Mouse (Mus musculus) cerebellum, postnatal 36 days (tissue): ENCODE data around the gene Sec22b.

Experiments used
- DNase-seq, 2 experiments: peaks; one replicate each; pipeline ENCODE4 v3.0.0; 2021 to 2022; ENCODE audit warnings: mixed read lengths in 2 of 2

Sec22b gene

GRCm38 (mm10) chr3:97911093-97911492 is 10.1 kb downstream of the Sec22b start:
- no peak for DNase-seq

DNA sequence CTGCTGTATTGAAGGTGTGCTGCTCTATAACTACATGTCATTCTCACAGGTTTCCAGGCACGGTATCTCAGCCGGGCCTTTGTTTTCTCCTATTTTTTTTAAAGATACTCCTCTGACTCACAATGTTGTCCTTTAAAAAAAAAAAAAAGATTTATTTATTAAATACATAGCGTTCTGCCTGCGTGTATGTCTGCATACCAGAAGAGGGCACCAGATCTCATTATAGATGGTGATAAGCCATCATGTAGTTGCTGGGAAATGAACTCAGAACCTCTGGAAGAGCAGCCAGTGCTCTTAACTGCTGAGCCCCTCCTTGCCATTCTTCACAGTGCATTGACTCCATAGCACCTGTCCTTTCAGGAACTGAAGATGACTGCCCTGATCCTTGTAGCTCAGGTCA is 14.1 kb downstream of the Sec22b start:
- DNase-seq, result no peak

DNA sequence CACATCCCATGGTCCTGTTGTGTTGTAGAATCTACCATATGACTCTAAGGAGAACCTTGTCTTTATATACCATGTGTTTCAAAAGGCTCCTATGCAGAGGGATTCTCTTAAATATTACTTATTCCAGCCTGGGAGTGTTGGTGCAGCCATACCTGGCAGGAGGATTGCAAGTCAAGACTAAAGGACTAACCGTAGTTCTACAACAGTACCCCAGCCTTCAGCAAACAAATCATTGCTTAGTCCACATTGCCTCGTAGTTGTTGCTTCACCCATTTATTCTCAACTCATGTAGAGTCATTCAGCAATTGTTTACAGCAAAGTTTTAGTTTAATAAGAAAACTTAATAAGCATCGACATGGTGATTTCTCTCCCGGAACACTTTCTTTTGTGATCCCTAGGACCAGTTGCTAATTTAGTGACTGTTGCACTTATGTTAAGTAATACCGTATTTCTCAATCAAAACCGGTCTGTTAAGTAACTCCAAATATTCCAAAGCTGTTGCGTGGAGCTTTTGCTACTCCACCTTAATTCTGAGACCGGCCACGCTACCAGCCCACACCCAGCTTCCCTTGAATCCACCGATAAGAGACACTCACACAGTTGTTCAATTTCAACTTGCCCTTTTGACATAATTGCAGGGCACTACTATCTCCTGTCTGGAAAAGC is 18.0 kb downstream of the Sec22b start:
- DNase-seq, result no peak

DNA sequence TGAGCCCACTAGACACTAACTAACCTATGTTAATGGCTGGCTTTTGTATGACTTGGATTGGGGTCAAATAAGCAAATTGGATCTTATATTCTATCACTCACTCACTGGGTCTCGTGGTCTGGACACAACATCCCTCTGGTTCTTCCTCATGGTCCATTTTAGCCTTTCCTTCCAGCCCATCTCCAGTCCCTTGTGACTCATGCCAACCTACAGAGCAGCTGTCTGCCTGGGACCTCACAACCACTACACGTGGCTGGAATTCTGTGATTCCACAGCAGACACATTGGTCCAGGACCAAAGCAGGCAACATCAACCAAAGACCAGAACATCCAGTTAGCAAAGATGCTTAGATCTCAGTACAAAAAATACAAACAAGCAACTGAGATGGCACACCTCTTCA is 24.3 kb downstream of the Sec22b start:
- DNase-seq, result no peak

DNA sequence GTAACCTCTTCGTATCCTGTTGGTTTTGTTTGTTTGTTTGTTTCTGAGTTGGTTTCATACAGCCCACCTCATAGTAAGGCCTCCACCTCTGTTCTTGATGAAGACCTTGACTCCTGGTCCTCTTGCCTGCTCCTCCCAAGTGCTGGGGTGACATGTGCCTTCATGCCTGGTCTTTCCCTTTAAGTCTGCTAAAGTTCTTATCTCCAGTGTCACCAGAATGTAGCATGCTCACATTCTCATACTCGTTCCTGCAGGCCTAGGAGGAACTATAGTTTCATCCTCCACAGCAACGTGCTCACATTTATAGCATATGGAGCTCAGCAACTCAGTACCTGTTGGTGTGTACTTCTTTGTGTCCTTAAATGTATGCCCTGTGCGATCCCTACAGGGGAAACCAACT is 26.3 kb downstream of the Sec22b start:
- no peak for DNase-seq

DNA sequence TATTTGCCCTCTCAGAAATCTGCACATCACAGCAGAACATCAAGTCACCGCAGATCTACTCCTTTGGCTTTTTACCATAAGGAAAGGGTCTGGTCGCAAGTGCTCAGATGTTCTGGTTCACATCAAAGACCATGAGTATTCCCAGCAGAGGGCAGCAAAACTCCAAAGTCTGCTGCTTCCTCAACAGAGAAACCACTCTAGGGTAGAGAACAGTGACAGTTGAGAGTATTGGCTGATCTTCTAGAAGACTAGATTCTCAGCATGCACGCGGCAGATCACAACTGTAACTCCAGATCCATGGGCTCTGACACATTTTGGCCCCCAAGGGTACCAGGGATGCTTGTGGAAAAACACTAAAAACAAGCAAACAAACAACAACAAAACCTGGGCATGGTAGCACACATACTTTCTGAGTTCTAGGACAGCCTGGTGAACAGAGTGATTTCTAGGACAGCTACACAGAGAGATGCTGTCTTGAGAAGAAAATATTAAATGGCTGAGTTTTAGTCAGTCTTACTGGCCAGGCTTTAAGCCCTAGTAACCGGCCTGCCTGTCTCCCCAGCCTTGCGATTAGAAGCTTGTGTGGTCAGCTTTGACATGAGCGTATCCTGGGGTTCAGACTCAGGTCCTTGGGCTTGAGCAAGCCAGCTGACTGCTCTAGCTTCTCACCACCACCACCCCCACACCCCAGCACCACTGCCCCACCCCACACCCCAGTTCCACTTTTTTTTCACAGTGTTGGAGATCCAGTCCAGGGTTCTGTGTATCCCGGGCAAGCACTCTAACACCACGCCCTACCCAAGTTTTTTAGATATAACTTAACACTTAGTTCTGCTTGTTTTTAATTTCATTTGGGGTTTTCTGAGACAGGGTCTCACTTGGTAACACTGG is 28.2 kb downstream of the Sec22b start:
- DNase-seq, result peak; percentile 60 to 75

- DNase-seq, result no peak
Measured at GRCm38 (mm10) chr3:97930141-97930786, 29.3 kb downstream of the Sec22b start.

DNA sequence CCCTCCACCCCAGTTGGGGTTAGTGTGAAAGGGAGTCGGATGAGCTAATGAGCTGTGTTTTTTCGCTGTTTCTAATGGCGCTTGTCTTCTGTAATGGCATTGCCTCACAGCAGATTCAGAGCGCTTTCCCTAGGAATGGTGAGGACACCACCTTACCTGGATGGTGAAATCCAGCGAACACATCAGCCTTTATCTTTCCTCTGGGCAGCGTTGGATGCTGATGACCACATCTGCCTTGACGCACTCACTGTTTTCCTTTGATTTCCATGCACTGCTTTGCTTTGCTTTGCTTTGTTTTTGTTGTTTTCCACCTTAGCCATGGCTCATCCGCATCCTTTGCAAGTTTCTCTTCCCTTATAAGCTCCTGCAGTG is 29.8 kb downstream of the Sec22b start:
- DNase-seq, result no peak

DNA sequence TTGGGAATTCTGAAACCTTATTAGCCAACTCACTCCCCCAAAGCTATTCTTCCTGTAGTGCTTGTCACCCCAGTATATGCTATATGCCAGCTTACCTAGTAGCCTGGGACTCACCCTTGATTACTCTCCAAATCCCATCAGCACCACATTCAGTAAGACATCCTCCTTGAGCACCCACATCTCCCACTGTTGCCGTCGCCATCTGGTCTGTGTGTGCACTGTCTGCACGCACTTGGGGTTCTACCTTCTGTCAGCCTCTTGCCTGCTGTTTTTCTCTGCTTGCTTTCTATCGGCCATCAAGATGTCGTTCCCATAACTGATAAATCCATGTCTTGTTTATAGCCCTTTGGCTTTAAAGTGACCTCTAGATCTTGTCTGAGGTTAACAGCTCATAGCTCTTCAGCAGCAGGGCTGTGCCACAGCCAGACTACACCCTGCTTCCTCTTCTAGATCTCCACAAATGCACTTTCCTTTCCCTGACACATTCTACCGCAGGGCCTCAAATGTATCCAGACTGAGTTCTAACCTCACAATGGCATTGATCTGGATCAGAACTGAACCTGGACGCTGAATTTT is 30.4 kb downstream of the Sec22b start:
- DNase-seq, result no peak

GRCm38 (mm10) chr3:97932131-97932530 is 31.1 kb downstream of the Sec22b start:
- DNase-seq, result no peak

- no peak for DNase-seq
Measured at GRCm38 (mm10) chr3:97932771-97933170, 31.8 kb downstream of the Sec22b start.

DNA sequence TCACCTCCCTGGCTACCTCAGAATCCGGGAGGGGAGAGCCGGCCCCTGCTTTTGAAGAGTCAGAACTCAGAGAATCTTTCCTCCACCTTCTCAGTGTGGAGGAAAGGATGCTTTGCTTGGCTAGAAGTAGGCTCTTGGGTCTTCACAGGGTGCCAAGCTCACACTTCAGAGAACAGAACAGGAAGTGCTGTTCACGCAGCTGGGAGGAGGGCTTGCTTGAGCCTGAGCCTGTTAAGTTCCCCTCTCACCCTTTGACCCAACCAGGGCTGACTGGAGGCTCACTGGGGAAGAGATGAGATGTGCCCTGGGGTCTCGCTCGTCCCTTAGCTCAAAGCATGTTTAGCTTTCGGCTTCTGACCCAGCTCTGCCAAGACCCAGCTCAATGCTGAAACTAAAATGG is 32.3 kb downstream of the Sec22b start:
- no peak for DNase-seq

- DNase-seq, result no peak
Measured at GRCm38 (mm10) chr3:97933811-97934210, 32.8 kb downstream of the Sec22b start.

- no peak for DNase-seq
Measured at GRCm38 (mm10) chr3:97934331-97935300, 33.6 kb downstream of the Sec22b start.

GRCm38 (mm10) chr3:97937068-97937944 is 36.3 kb downstream of the Sec22b start:
- DNase-seq, result no peak

GRCm38 (mm10) chr3:97937945-97938266 is 36.9 kb downstream of the Sec22b start:
- DNase-seq, result no peak

GRCm38 (mm10) chr3:97938814-97939526 is 38.0 kb downstream of the Sec22b start:
- no peak for DNase-seq

- DNase-seq, result no peak
Measured at GRCm38 (mm10) chr3:97939626-97940510, 38.9 kb downstream of the Sec22b start.

GRCm38 (mm10) chr3:97940511-97941204 is 39.7 kb downstream of the Sec22b start:
- DNase-seq, result no peak
